Mouse (Mus musculus) liver (tissue): ENCODE measurements around the gene Csf1.

Experiments used
- DNase-seq: peaks from one replicate; pipeline ENCODE4 v3.0.0-alpha.2; 2020; ENCODE audit warnings: mixed read lengths

Gene Csf1

DNA sequence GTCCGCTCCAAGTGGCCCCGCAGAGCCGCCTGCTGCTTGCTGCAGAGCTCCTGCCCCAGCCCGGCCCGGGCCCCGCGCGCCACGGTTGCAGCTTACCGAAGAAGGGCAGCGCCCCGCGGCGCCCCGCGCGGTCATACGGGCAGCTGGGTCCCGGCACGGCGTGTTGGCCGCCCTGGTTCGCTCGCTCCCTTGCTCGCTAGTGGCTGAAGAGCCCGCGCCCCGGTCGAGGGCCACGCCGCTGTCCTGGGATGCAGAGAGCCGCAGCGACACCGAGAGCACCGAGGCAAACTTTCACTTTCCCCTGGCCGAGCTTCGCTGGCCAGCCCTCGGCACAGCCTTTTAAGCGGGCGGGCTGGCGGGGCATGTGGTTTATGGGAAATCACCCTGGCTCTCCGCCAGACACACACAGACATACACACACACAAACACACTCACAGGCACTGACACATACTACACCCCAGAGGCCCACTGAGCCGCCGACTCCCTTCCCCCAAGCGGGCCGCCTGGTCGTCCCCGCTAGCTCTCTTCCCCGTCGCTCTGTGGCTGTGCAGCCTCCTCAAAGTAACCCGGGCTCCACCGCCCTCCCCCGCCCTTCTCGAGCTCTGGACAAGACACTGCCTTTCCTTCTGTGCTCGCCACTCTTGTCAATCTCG, at the start of gene Csf1:
Gene Csf1 (minus strand): TSS at position 541 of the 653 bp plus-strand sequence.
- DNase-seq, result peak; percentile 65

DNA sequence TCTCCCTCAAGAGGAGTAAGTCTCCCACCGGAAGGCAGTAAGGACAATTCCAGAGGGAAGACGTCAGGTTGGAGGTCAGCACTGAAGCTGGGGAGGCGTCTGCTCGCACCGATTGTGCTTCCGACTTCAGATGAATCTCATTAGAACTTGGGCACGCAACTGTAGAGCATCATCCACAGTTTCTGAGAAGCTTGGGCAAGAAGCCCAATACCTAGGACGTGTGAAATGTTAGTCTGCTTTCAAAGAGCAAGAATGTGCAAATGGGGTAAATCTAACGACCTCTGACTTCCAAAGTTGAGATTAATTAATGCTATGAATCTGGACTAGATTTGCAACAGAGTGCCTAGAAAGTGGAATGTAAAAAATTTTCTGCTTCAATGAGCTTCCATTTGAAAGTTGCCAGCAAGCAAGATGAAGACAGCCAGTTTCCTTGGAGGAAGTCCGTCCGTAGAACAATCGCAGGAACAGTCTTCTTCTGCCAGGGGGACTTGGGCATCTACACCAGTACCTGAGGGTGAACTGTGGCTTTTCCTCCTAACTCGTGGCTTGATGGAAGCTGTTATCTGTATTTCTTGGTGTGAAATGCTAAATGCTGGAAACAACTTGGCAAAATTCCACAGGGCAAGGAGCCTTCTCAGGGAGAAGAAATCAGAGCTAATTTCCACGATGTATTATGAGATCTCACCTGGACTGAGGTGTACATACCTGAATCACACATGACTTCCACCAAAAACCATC, 47.9 kb upstream of the Csf1 start:
- no peak for DNase-seq

DNA sequence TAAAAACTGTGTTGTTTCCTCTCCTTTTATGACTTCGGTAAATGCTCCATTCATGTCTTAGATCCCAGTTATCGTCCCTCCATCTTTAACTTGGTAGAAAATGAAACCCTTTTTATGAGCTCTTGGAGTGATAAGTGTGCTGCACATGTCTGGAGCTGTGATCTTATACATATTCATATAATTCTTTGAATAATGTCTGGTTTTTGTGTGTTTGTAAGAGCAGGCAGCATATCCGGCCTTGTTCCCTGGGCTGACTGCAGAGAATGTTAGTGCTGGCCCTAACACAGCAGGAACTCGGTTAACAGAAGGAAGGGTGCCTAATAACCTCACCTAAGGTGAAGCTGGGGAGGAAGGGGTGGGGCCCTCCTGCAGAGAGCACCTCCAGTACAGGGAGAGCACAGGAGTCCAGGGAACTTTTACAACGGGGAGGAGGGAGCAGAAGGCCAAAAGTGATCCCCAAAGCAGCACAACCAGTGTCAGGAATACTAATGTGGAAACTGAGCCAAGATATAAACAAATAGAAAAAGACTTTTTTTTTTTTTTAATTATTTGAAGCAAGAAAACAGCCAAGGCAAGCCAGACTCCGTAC, 47.2 kb upstream of the Csf1 start:
- DNase-seq, result no peak

DNA sequence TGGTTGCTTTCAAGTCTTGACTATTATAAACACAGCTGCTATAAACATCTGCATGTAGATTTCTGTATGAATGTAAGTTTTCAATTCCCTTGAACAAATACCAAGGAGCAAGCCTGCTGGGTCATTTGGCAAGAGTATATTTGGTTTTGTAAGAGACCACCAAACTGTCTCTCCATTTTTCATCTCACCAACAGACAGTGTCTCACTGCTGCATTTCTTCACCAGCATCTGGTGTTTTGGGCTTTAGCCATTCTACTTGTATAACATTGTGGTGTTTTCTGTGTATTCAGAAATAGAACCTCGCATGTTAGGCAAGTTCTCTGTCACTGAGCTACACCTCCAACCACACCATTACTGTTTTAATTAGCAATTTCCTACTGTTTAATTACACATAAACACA, 46.6 kb upstream of the Csf1 start:
- no peak for DNase-seq

DNA sequence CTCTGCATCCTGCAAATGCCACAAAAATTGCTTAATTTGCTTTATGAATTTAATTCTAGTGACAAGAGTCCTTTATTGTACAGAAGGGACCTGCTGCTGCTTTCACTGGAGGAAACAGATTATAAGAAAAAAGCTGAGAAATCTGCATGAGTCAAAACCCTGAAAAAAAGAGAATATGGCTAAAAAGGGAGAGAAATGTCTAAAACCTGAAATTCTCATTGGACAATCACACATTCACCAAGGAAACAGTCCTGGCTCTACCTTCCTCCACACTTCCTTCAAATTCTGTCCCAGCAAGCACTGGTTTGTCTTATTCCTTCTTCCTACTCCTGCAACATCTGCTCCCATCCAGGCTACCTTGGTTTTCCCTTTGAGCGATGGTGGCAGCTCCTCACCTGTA, 44.5 kb upstream of the Csf1 start:
- no peak for DNase-seq

DNA sequence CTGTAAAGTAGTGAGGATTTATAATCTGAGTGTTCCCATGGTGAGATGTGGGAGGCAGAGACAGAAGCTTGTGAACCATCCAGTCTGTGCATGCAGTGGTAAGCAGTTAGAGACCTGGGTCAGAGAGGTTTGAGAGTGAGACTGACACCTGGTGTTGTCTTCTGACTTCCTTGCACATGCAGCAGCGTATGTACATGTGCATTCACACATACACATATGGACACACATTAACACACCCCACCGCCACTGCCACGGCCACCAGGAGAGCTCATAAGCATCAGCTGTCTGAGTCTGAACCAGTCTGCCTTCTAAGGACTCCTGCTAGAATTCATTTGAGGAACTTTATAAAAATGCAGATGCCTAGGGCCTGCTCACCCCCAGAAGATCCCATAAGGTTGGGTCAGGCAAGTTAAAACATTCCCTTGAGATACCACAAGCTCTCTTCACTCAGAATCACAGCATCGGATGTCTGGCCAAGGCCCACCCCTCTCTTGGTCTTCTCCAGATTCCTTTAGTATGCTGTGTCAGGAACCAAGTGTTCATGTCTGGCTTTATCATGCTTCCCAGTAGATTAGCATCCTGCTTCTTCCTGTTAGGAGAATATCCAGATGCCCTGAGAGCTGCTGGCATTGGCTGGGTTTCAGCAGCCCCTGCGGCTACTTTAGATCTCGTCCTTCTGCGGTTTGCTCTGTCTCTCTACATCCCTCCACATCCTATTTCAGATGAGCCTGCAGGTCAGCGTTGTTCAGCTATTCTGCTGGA, 42.1 kb upstream of the Csf1 start:
- no peak for DNase-seq

DNA sequence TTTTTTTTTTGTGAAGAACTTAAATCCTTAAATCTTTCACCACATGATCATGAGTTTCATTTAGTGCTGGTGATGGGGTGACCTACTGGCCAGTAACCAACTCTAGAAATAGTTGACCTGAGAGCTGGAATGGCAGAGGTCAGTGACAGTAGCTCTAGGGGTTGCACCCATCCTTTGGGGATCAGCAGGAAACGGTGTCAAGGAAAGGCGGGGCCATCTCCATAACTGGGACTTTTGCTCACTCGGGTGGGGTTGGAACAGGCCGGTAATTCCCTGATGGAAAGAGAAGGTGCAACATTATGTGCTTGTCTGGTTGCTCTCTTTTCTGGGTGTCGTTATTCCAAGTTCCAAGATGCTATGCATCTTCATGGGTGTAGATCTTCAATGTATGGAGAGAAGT, 38.7 kb upstream of the Csf1 start:
- DNase-seq, result no peak

DNA sequence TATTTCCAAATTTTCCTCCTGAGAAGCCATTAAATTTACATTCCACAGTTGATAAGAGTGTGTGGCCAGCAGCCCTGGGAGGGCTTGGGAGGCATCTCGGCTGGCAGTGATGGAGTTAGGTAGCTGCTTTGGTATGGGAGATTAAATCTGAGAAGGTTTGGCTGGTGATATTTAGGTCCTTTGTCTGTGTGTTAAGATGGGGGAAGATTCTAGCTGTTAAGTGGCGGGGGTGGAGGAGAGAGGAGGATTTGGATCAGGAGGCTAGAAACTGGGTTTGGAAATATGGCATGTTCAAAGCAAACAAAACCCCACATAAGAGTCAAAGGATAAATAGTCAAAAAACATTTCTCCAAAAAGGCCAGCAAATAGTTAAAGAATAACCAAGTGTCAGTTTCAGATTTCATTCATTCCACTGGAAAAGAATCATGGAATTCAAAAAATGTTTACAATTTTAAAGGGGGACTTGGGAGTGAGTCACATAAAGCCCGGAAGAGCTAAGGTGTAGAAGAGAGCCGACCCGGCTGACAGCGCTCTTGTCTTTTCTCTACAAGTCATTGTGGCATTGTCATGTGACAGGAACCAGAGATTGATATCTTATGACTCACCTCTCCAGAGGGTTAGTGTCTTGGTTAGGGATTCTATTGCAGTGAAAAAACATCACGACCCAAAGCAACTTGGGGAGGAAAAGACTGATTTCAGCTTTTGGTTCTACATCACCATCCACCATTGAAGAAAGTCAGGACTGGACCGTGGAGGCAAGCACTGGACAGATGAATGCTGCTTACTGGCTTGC, 36.1 kb upstream of the Csf1 start:
- no peak for DNase-seq

DNA sequence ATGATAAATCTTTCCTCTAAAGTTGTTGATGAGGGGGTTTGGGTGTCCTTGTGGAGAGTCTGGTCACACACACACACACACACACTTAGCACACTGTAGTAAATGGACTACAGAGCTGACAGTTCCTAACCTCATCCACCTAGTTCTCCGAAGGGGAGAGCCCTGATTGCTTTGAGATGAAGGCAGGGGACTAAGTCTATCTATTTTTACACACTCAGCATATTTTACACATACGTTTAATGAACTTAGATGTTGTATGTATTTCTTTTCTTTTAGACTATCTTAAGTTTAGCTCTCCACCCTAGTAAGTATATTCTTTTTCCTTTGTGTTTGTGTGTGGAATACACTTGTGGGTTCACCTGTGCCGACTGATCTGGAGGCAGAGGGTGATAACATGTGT, 34.6 kb upstream of the Csf1 start:
- no peak for DNase-seq

DNA sequence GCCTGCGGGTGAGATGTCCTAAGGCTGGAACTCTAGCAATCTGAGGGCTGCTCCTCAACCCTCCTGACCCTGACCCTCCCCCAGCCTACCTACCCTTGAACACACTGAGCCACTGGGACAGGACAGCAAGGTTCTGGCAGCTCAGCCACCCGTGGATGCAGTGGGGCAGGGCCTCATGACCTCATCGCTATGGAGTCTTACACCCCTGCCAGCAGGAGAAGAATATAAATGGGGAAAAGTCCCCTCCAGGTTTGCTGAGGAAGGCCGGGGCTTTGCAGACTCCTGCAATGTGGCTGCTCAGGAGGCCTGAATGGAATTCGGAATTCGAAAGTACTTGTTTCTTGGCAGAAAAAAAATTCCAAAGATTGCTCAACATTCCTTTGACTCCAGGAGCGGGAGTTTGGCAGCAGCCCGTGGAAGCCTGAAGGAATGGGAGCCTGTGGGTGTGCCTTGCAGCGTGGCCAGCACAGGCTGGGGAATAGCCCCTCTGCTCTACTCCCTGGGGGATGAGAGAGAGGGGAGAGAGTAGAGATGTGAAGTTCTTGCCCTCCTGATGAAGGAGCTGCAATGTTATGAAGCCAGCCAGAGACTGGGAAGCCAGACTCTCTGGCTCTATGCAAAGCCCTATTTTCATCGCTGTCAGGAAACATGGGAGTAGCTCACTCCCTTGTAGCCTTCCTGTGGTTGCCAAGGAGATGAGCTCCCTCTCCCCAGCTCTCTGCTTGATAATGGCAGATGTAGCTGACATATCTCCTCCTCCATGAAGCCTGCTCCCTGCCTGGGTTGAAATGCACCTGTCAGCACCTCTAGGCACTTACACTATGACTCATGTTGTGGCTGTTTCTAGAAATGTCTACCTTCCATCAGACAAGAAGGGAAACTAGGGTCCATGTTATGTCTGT, 33.3 kb upstream of the Csf1 start:
- DNase-seq, result peak; percentile 23

DNA sequence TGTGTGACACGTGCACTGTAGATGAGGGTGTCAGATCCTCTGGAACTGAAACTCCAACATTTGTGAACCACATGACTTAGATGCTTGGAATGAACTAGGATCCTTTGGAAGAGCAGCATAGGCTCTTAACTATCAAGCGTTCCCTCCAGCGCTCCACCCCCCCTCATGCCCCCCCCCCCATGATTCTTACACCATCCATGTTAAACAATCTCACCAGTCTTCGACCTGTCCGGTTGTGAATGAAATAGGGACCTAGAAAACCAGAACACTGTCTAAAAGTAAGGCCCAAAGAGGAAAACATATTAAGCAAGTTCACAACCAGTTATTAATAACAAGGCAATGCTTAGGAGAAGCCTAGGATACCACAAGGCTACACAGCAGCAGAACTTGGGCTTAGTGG, 32.5 kb upstream of the Csf1 start:
- DNase-seq, result no peak

DNA sequence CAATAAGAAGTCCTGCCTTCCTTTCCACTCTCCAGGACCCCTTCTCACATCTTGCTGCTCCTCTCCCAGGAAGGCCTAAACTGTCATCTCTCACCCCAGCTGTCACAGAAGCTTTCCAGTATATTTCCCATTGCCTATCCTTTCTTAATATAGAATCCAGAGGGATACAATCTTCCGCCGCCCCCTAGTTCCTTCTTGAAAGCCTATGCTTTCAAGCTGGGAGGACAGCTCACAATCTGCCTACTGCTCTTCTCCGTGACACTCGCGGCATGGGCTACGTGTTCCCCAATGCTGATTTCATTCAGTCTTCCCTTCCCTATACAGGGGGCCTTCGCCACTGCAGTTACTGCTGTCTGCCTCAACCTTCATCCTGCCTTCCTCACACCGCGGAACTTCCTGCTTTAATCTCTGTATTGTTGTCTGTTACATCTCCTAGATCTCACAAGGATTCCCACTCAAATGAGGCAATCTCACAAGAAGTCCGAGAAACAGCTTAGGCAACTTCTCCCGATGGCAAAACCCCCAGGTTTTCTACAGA, 30.6 kb upstream of the Csf1 start:
- DNase-seq, result no peak

DNA sequence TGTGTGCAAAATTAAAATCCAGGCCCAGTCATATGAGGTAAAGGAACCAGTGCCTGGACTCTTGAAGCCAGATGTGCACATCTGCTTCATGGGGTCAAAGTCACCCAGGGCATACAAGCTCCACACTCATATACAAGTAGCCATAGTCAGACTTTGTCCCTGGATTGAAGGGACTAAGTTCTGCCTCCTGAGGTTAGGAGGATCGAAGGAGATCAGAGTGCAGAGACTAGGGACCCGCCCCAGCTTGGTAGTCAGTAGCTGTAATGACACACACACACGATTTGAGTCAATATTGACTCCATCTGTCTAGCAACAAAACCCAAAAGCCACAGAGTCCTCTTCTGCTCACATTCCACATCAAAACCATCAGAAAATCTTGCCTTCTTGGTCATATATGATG, 30.0 kb upstream of the Csf1 start:
- no peak for DNase-seq

DNA sequence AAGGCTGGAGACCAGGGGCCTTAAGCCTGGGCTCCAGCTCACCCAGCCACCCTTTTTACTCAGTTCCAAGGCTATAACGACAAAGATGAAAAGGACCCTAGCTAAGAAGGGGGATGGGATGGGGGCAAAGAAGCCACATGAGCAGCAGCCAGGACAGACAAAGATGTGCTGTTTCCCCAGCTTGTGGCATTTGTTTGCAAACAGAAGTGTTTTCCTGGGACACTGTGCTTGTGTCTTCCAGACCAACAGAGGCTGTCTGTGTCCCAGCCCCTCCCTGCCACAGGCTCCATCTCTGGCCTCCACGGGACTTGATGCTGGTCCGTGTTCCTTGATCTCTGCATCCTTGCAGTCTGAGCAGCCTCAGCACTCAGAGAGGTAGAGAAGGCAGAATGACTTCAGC, 28.6 kb upstream of the Csf1 start:
- no peak for DNase-seq

DNA sequence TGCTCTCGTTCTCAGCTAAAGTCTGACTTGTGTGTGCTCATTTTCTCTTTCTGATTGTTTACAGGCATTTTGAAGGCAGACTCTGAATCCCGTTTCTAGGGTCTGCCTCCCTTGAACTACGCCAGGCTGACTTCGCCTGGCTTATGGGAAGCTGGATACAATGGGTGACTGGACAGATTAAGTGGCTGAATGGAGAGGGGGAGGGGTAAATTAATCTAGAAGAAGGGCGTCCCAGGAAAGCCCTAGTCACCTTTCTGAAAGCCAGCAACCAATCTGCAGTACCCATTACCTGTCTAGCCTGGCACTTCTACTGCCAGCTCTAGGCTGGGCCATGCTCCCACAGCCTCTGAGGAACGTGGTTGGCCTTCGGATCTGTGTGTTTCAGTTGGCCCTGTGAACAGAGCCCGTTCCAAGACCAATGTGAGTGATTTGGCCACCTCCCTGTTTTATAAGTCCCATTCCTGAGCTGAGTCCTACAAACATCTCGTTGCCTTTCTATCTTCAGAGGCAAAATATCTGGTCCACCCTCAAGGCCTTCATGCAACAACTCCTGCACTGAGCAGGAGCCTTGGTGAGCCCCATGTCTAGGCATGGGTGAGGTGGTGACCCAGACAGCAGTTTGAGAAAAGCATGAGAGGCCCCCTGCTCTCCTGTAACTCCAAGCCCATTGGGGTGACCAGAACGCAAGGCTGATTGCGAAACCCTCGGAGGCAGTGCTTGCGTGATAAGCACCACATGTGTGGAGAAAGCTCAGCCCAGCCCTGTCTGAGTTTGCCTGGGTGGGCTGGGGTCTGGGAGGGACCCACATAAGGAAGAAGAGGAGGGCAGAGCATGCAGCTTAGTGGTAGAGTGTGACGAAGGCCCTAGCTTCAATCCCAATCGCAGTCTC, 27.6 kb upstream of the Csf1 start:
- peak; percentile 26 for DNase-seq

DNA sequence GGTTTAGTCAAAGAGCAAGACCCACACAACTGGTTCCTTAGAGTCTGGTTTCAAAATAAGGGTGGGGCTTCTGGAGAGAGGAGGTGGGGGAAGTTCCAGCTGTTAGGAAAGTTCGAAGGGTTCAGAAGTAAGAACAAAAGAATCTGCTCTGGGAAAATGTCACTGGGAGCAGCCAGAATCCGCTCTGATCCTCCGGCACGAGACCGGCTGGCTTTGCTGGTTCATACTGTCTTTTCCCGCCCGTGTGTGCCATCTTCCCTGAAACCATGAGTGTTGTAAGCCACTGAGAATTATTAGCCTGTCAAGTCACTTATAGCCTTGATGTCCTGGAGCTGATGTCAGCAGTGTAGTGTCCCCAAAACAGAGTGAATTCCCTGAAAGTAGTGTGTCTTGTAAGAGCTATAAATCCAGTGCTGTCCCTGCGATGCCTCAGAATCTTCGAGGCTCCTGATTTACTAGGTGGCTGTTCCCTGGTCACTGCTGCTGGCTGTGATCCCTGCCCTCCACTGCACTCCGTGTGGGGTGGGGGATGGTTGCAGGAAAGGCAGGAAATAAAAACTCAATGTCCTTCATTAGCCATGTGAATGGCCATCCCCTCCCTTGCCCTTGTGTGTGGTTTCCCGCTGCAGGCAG, 26.8 kb upstream of the Csf1 start:
- DNase-seq, result no peak

DNA sequence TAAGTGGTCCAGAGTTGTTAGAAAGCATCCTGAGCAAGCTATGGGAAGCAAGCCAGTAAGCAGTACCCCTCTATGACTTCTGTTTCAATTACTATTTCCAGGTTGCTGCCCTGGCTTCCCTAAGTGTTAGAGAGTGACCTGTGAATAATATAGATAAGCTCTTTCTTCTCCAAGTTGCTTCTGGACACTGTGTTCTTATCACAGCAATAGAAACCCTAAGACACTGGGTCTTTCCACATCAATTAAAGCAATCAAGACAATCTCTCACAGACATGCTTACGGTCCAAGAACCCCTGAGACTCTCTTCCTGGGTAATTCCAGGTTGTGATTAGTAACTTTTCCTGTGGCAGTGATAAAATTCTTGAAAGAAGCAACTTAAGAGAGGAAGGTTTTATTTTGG, 26.1 kb upstream of the Csf1 start:
- no peak for DNase-seq

DNA sequence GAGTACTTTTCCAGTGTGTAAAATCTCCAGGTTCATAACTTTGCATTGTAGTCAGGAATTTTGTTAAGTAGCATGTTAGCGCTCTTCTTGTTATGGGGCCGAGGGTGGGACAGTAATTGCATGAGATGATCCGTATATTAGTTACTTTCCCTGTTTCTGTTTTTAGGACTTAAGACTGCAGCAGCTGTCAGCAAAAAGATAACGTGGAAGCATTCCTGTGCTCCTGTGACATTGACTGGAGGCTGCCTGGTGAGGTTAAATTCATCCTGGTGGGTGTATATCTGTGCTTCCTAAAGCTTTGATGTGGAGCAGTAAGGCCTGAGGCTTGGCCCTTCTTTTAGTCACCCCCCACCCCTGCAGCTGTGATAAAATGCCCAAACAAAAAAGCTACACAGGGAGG, 25.3 kb upstream of the Csf1 start:
- no peak for DNase-seq

DNA sequence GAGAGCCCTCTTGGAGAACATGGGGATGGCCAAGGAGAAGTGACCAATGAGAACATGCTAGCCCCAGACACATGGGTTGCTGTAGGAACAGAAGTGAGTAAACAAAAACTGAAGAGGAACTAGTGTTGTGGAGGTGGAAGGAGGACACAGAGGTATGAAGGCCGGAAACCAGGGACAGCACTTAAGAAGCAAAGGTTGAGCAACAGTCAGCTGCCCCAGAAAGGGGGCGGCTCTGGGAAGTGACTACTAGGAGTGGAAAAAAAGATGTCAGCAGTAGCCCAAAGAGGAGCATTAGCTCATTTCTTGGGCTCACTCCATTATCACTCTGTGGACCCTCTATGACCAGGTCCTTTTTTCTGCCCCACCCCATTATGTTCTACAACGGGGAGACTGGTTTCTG, 23.0 kb upstream of the Csf1 start:
- no peak for DNase-seq

DNA sequence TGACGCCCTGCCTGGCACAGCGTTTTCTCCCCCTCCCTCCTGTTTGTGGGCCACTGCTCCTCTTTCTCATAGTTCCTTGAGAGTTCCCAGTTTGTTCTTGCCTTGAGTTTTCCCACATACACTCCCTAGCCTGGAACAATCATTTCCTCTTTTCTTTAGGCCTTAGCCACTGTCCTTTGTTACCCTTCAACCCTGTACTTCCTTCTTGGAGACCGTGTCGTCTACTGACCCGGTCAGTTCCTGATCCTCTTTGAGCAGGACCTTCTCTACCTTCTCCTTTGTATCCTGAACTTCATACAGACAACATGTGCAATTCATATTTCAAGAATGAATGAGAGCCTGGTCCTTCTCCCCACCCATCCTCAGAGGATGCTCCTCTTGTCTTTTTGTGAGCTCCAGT, 21.0 kb upstream of the Csf1 start:
- no peak for DNase-seq
